ENCODE assay signal across 22 mouse cellular contexts in genomic region chr4:145336587-145336986, GRCm38 (mm10). TPM values are rescaled to one million over a fixed set of nuclear protein-coding genes. Genes with fewer than 3 reads are reported as not detected.
A peak's percentile ranks its signal among the peaks of the same experiment; 100 is the strongest.
DNase-seq lines count a peak whose midpoint lies in the region; ATAC-seq and TF ChIP-seq lines count a peak whose summit lies in the region.
"Had no signal": no experiment of that assay in that cellular context is flagged by ENCODE, and none has a peak within 500 bp of the region (broad histone marks: within the 10 kb centered on the region; RNA-seq: fewer than 3 reads in every experiment).

No protein-coding gene starts in this region.

- peak; percentile 58 for DNase-seq in heart, embryonic 10.5 days (ENCODE audit: low spot score)
- DNase-seq in heart, adult 9 months (ENCODE audit: low spot score in 2 of 2), result no peak
- DNase-seq in liver, postnatal 0 days, result peak; percentile 3
- DNase-seq in CH12.LX (ENCODE audit: extremely low read depth), result peak; percentile 49
- no peak for DNase-seq in ovary, postnatal 14 days (ENCODE audit: low spot score)
- DNase-seq: adrenal gland, adult 8-10 months; adrenal gland, postnatal 14 days; adrenal gland, postnatal 36 days; cerebellum, adult 11-12 months; cerebellum, adult 2 months; cerebellum, adult 9-10 months; cerebellum, postnatal 10 days; cerebellum, postnatal 25 days had no signal

- no peaks in the 10 kb centered on the region for H3K36me3 ChIP-seq in heart, embryonic 10.5 days
- H3K36me3 ChIP-seq in liver, postnatal 0 days (replicated peaks; ENCODE audit: insufficient read depth, low read length), result no peaks in the 10 kb centered on the region
- H3K36me3 ChIP-seq in liver, embryonic 12.5 days, result no peaks in the 10 kb centered on the region
- no peaks in the 10 kb centered on the region for H3K36me3 ChIP-seq in CH12.LX (replicated peaks in 1 of 2; ENCODE audit: control insufficient read depth in 1 of 2, insufficient read depth in 1 of 2, low read length in 1 of 2)
- H3K36me3 ChIP-seq: embryonic facial prominence, embryonic 10.5 days; embryonic facial prominence, embryonic 12.5 days; forebrain, embryonic 15.5 days; G1E had no signal

- no peaks in the 10 kb centered on the region for H3K79me2 ChIP-seq in CH12.LX (replicated peaks; ENCODE audit: control insufficient read depth, extremely low read depth, insufficient read depth, poor library complexity, severe bottlenecking)

- TF ChIP-seq CTCF in liver, postnatal 0 days (IDR thresholded peaks at IDR 0.05; ENCODE audit: low read depth), result no peak
- no peak for TF ChIP-seq CTCF in CH12.LX (conservative IDR thresholded peaks at IDR 0.05 in 1 of 2, IDR thresholded peaks at IDR 0.05 in 1 of 2; ENCODE audit: low read depth in 2 of 2, low read length in 2 of 2)

- no peaks in the 10 kb centered on the region for H3K9me3 ChIP-seq in heart, embryonic 10.5 days
- no peaks in the 10 kb centered on the region for H3K9me3 ChIP-seq in liver, postnatal 0 days (ENCODE audit: low read length)
- no peaks in the 10 kb centered on the region for H3K9me3 ChIP-seq in liver, embryonic 12.5 days (replicated peaks)
- H3K9me3 ChIP-seq in CH12.LX (replicated peaks; ENCODE audit: low read length), result peaks cover 2% of the 10 kb centered on the region
- H3K9me3 ChIP-seq: embryonic facial prominence, embryonic 10.5 days; embryonic facial prominence, embryonic 12.5 days; forebrain, embryonic 13.5 days; forebrain, embryonic 15.5 days had no signal

- 79% methylated on average over 5 of the region's 5 CpGs for WGBS in heart, embryonic 10.5 days
- 82% methylated on average over 5 of the region's 5 CpGs for WGBS in liver, postnatal 0 days (ENCODE audit: insufficient replicate concordance)
- WGBS in liver, embryonic 12.5 days (ENCODE audit: insufficient replicate concordance), result 73% methylated on average over 5 of the region's 5 CpGs

- TF ChIP-seq POLR2A in CH12.LX (IDR thresholded peaks at IDR 0.05; ENCODE audit: low read depth, low read length), result no peak

- H3K4me3 ChIP-seq in heart, embryonic 10.5 days, result no peak overlapping the region
- no peak overlapping the region for H3K4me3 ChIP-seq in liver, postnatal 0 days (ENCODE audit: low read depth, low read length)
- no peak overlapping the region for H3K4me3 ChIP-seq in liver, embryonic 12.5 days
- no peak overlapping the region for H3K4me3 ChIP-seq in CH12.LX (replicated peaks in 1 of 3; ENCODE audit: low read depth in 2 of 3, low read length in 2 of 3, poor library complexity in 1 of 3)
- H3K4me3 ChIP-seq: embryonic facial prominence, embryonic 10.5 days; embryonic facial prominence, embryonic 12.5 days; forebrain, embryonic 13.5 days; forebrain, embryonic 15.5 days had no signal

- no peak overlapping the region for H3K27ac ChIP-seq in heart, embryonic 10.5 days
- H3K27ac ChIP-seq in liver, postnatal 0 days (ENCODE audit: low read depth), result no peak overlapping the region
- H3K27ac ChIP-seq in liver, embryonic 12.5 days, result no peak overlapping the region
- peak overlapping the region; percentile 34; the same call in 1 of the 2 replicates for H3K27ac ChIP-seq in CH12.LX (ENCODE audit: insufficient read depth, low read depth)
- H3K27ac ChIP-seq: embryonic facial prominence, embryonic 10.5 days; embryonic facial prominence, embryonic 12.5 days; forebrain, embryonic 13.5 days; forebrain, embryonic 15.5 days had no signal

- no peak for TF ChIP-seq EP300 in liver, postnatal 0 days (IDR thresholded peaks at IDR 0.05; ENCODE audit: low read depth)
- TF ChIP-seq EP300 in CH12.LX (IDR thresholded peaks at IDR 0.05; ENCODE audit: low read length), result no peak; the same call in 1 of the 2 replicates

- in situ Hi-C loops in CH12.LX (cut with MboI; ENCODE audit: low pct_ligation_motif_present, low pct_unique_long_range_greater_than_20kb, low sequenced_read_pairs), result no loop called here

- TF ChIP-seq RAD21 in CH12.LX (IDR thresholded peaks at IDR 0.05; ENCODE audit: low read depth, low read length), result no peak

- no peak overlapping the region for H3K9ac ChIP-seq in liver, postnatal 0 days (replicated peaks)
- H3K9ac ChIP-seq in liver, embryonic 12.5 days, result no peak overlapping the region
- H3K9ac ChIP-seq in CH12.LX (ENCODE audit: insufficient read depth, low read depth), result no peak overlapping the region
- H3K9ac ChIP-seq: embryonic facial prominence, embryonic 12.5 days; forebrain, embryonic 13.5 days; forebrain, embryonic 15.5 days had no signal

- no peak for ATAC-seq in liver, postnatal 0 days
- no peak for ATAC-seq in liver, embryonic 12.5 days
- ATAC-seq: forebrain, embryonic 13.5 days; forebrain, embryonic 15.5 days; Patski had no signal

- no peak overlapping the region for H3K4me2 ChIP-seq in liver, postnatal 0 days (ENCODE audit: low read depth, low read length)
- no peak overlapping the region for H3K4me2 ChIP-seq in liver, embryonic 12.5 days
- H3K4me2 ChIP-seq in CH12.LX (ENCODE audit: insufficient read depth, low read depth, poor library complexity, severe bottlenecking), result peak overlapping the region; percentile 41; the same call in 1 of the 2 replicates
- H3K4me2 ChIP-seq: embryonic facial prominence, embryonic 12.5 days; forebrain, embryonic 13.5 days; forebrain, embryonic 15.5 days had no signal

- H3K4me1 ChIP-seq in heart, embryonic 10.5 days, result no peaks in the 10 kb centered on the region
- no peaks in the 10 kb centered on the region for H3K4me1 ChIP-seq in liver, postnatal 0 days (ENCODE audit: insufficient read depth)
- H3K4me1 ChIP-seq in liver, embryonic 12.5 days, result no peaks in the 10 kb centered on the region
- peaks cover 36 to 65% of the 10 kb centered on the region in 2 experiments for H3K4me1 ChIP-seq in CH12.LX (ENCODE audit: control insufficient read depth in 1 of 2, insufficient read depth in 2 of 2)
- H3K4me1 ChIP-seq: embryonic facial prominence, embryonic 10.5 days; embryonic facial prominence, embryonic 12.5 days; forebrain, embryonic 13.5 days; forebrain, embryonic 15.5 days had no signal

- dilution Hi-C loops in CH12.LX (cut with MboI; ENCODE audit: extremely low pct_ligation_motif_present, extremely low pct_unique_long_range_greater_than_20kb, low sequenced_read_pairs), result no loop called here

- H3K27me3 ChIP-seq in heart, embryonic 10.5 days (ENCODE audit: insufficient read depth, poor library complexity, severe bottlenecking), result no peaks in the 10 kb centered on the region
- H3K27me3 ChIP-seq in liver, postnatal 0 days (ENCODE audit: insufficient read depth, low read length), result no peaks in the 10 kb centered on the region
- no peaks in the 10 kb centered on the region for H3K27me3 ChIP-seq in liver, embryonic 12.5 days (replicated peaks)
- H3K27me3 ChIP-seq in CH12.LX (replicated peaks), result no peaks in the 10 kb centered on the region
- H3K27me3 ChIP-seq: embryonic facial prominence, embryonic 12.5 days; forebrain, embryonic 13.5 days; forebrain, embryonic 15.5 days had no signal

TF ChIP-seq in CH12.LX, 34 proteins besides CTCF, POLR2A, EP300 and RAD21:
- TF ChIP-seq POLR2AphosphoS2 (IDR thresholded peaks at IDR 0.05; ENCODE audit: low read depth, low read length) (no peak), E2F4 (IDR thresholded peaks at IDR 0.05; ENCODE audit: insufficient replicate concordance, low read depth, low read length) (no peak), TCF12 (IDR thresholded peaks at IDR 0.05; ENCODE audit: low read depth, low read length) (peak; percentile 58), IRF4 (IDR thresholded peaks at IDR 0.05; ENCODE audit: low read depth, low read length) (0 out of 2 replicates have a peak, but pooled peaks have one; percentile 48), USF1 (IDR thresholded peaks at IDR 0.05; ENCODE audit: low read depth, low read length) (peak; percentile 58), SIN3A (IDR thresholded peaks at IDR 0.05; ENCODE audit: low read length) (peak; percentile 16; the same call in 1 of the 2 replicates), MEF2A (IDR thresholded peaks at IDR 0.05; ENCODE audit: borderline replicate concordance, low read depth, low read length) (peak; percentile 53; the same call in 1 of the 2 replicates), MXI1 (IDR thresholded peaks at IDR 0.05; ENCODE audit: low read depth, low read length) (no peak; the same call in 1 of the 2 replicates), CHD2 (IDR thresholded peaks at IDR 0.05; ENCODE audit: low read length) (peak; percentile 33; the same call in 1 of the 2 replicates), USF2 (conservative IDR thresholded peaks at IDR 0.05; ENCODE audit: low read depth, low read length) (peak; percentile 43; the same call in 1 of the 2 replicates), NRF1 (IDR thresholded peaks at IDR 0.05; ENCODE audit: low read depth, low read length) (no peak), MYC (IDR thresholded peaks at IDR 0.05; ENCODE audit: low read depth, low read length) (0 out of 2 replicates have a peak, but pooled peaks have one; percentile 48), BHLHE40 (IDR thresholded peaks at IDR 0.05; ENCODE audit: low read depth, low read length) (peak; percentile 95), ETS1 (conservative IDR thresholded peaks at IDR 0.05; ENCODE audit: low read depth, low read length) (peak; percentile 87), MAX (IDR thresholded peaks at IDR 0.05; ENCODE audit: low read length) (peak; percentile 87), TBP (conservative IDR thresholded peaks at IDR 0.05; ENCODE audit: low read depth, low read length) (no peak)

RNA-seq across cellular contexts. Expression of gene Tnfrsf8, which starts 21.6 kb away (rescaled TPM):
- not detected in 2 replicates for polyA plus RNA-seq in heart, embryonic 10.5 days (2016; fragmentation: Nextera tagmentation; extraction: Ambion mirVana)
- polyA plus RNA-seq in liver, postnatal 0 days (2015; fragmentation: Nextera tagmentation; extraction: Ambion mirVana), result 0.07 and 0.09 TPM in 2 replicates
- polyA plus RNA-seq in liver, embryonic 12.5 days (2016; fragmentation: Nextera tagmentation; extraction: Ambion mirVana), result not detected in 2 replicates
- total RNA-seq in CH12.LX (2012; rRNA removed), result 23.2 and 31.0 TPM in 2 replicates
- 18.9 and 24.7 TPM in 2 replicates for total RNA-seq in CH12.LX (2014; rRNA removed)
- polyA plus RNA-seq in CH12.LX (2012; ENCODE audit: insufficient read length, low read depth), result 11.5 and 12.7 TPM in 2 replicates
- polyA plus RNA-seq: C2C12; embryonic facial prominence, embryonic 10.5 days; forebrain, embryonic 11.5 days; G1E had no signal

Comparison
In these comparisons a context has a peak if more than half of its experiments do, and no peak if none do; other contexts are left out.
1. DNase-seq: peak in heart, embryonic 10.5 days (single experiment), liver, postnatal 0 days (single experiment) and CH12.LX (single experiment); none in heart, adult 9 months (0 of 2) and ovary, postnatal 14 days (single experiment).
2. RNA of gene Tnfrsf8, which starts 21.6 kb away (polyA plus RNA-seq): 11.5 to 12.7 TPM in CH12.LX; 0.07 to 0.09 TPM in liver, postnatal 0 days, not detected in heart, embryonic 10.5 days and not detected in liver, embryonic 12.5 days; every median in the first group is over 10 times any median in the second.